Mouse (Mus musculus) olfactory bulb, adult 2 months (tissue): Measurements from ENCODE around the gene Gusb.

ENCODE experiments used
- CTCF ChIP-seq: fragments of 200-500 bp; IDR thresholded peaks from 2 replicates; pipeline ENCODE4 v1.5.1; 2012; ENCODE audit warnings: low read depth, mild to moderate bottlenecking, low read length, moderate library complexity; ENCODE audit not compliant: insufficient read depth
- POLR2A ChIP-seq: fragments of 200-500 bp; IDR thresholded peaks from 2 replicates; pipeline ENCODE4 v1.6.1; 2012; ENCODE audit warnings: mild to moderate bottlenecking, low read depth, low read length, moderate library complexity; ENCODE audit not compliant: insufficient read depth

- TF ChIP-seq CTCF (no peak), POLR2A (no peak)
Observed at GRCm38 (mm10) chr5:130051073-130051860, 48.4 kb upstream of the Gusb start.
